Mouse (Mus musculus): Measurements from ENCODE around the gene Pard3. TPM values are rescaled to one million over a fixed set of nuclear protein-coding genes. Genes with fewer than 3 reads are reported as not detected.

The Pard3 gene
- polyA plus RNA-seq, 1 experiment from 2014 or later = 30.0 TPM

GRCm38 (mm10) chr8:127534789-127535188, 471.1 kb downstream of the Pard3 start:
- ATAC-seq (ENCODE audit: low FRiP score, low TSS enrichment) (no peak), DNase-seq (ENCODE audit: low spot score) (no peak)
- H3K27me3 ChIP-seq (ENCODE audit: control insufficient read depth, insufficient read depth, low read length) = no peaks in the 10 kb centered on the region
- H3K4me3 ChIP-seq (ENCODE audit: low read depth, low read length) = no peak overlapping the region
- H3K4me1 ChIP-seq (replicated peaks; ENCODE audit: control insufficient read depth, insufficient read depth) = no peaks in the 10 kb centered on the region
- no peaks in the 10 kb centered on the region for H3K9me3 ChIP-seq (ENCODE audit: control insufficient read depth, low read length)
- H3K9ac ChIP-seq (ENCODE audit: low read length) = no peak overlapping the region
- H3K4me2 ChIP-seq (replicated peaks; ENCODE audit: low read depth) = no peak overlapping the region
- no peaks in the 10 kb centered on the region for H3K36me3 ChIP-seq (ENCODE audit: control insufficient read depth, insufficient read depth, low read length)
- 49% methylated on average over 3 of the region's 3 CpGs for WGBS
- TF ChIP-seq CTCF (IDR thresholded peaks at IDR 0.05; ENCODE audit: low read depth) (no peak), EP300 (optimal IDR thresholded peaks at IDR 0.05) (no peak)
- no peak overlapping the region for H3K27ac ChIP-seq (replicated peaks)

GRCm38 (mm10) chr8:127535192-127535845, 471.6 kb downstream of the Pard3 start:
- no peak for TF ChIP-seq EP300 (optimal IDR thresholded peaks at IDR 0.05)
- TF ChIP-seq CTCF (IDR thresholded peaks at IDR 0.05; ENCODE audit: low read depth) = no peak
- H3K36me3 ChIP-seq (ENCODE audit: control insufficient read depth, insufficient read depth, low read length) = no peaks in the 10 kb centered on the region
- no peaks in the 10 kb centered on the region for H3K4me1 ChIP-seq (replicated peaks; ENCODE audit: control insufficient read depth, insufficient read depth)
- no peaks in the 10 kb centered on the region for H3K27me3 ChIP-seq (ENCODE audit: control insufficient read depth, insufficient read depth, low read length)
- H3K4me3 ChIP-seq (ENCODE audit: low read depth, low read length) = no peak overlapping the region
- H3K9ac ChIP-seq (ENCODE audit: low read length) = no peak overlapping the region
- 78% methylated on average over 8 of the region's 8 CpGs for whole genome bisulfite sequencing
- no peak overlapping the region for H3K4me2 ChIP-seq (replicated peaks; ENCODE audit: low read depth)
- ATAC-seq (ENCODE audit: low FRiP score, low TSS enrichment) (no peak), DNase-seq (ENCODE audit: low spot score) (no peak)
- no peak overlapping the region for H3K27ac ChIP-seq (replicated peaks)
- H3K9me3 ChIP-seq (ENCODE audit: control insufficient read depth, low read length) = no peaks in the 10 kb centered on the region

GRCm38 (mm10) chr8:127535846-127536220, 472.1 kb downstream of the Pard3 start:
- 88% methylated on average over 1 of the region's 1 CpGs for WGBS
- Histone ChIP-seq H3K27ac (replicated peaks) (no peak overlapping the region), H3K9ac (ENCODE audit: low read length) (no peak overlapping the region), H3K9me3 (ENCODE audit: control insufficient read depth, low read length) (no peaks in the 10 kb centered on the region), H3K4me3 (ENCODE audit: low read depth, low read length) (no peak overlapping the region), H3K36me3 (ENCODE audit: control insufficient read depth, insufficient read depth, low read length) (no peaks in the 10 kb centered on the region), H3K4me1 (replicated peaks; ENCODE audit: control insufficient read depth, insufficient read depth) (no peaks in the 10 kb centered on the region), H3K27me3 (ENCODE audit: control insufficient read depth, insufficient read depth, low read length) (no peaks in the 10 kb centered on the region), H3K4me2 (replicated peaks; ENCODE audit: low read depth) (no peak overlapping the region)
- DNase-seq (ENCODE audit: low spot score) (no peak), ATAC-seq (ENCODE audit: low FRiP score, low TSS enrichment) (no peak)
- TF ChIP-seq EP300 (optimal IDR thresholded peaks at IDR 0.05) (no peak), CTCF (IDR thresholded peaks at IDR 0.05; ENCODE audit: low read depth) (no peak)

GRCm38 (mm10) chr8:127539803-127540202, 476.1 kb downstream of the Pard3 start:
- no peak overlapping the region for H3K4me2 ChIP-seq (replicated peaks; ENCODE audit: low read depth)
- H3K9ac ChIP-seq (ENCODE audit: low read length) = no peak overlapping the region
- H3K9me3 ChIP-seq (ENCODE audit: control insufficient read depth, low read length) = no peaks in the 10 kb centered on the region
- H3K4me3 ChIP-seq (ENCODE audit: low read depth, low read length) = no peak overlapping the region
- no peak for TF ChIP-seq CTCF (IDR thresholded peaks at IDR 0.05; ENCODE audit: low read depth)
- no peak for TF ChIP-seq EP300 (optimal IDR thresholded peaks at IDR 0.05)
- H3K27me3 ChIP-seq (ENCODE audit: control insufficient read depth, insufficient read depth, low read length) = no peaks in the 10 kb centered on the region
- WGBS = 87% methylated on average over 3 of the region's 3 CpGs
- no peak for DNase-seq (ENCODE audit: low spot score)
- H3K36me3 ChIP-seq (ENCODE audit: control insufficient read depth, insufficient read depth, low read length) = no peaks in the 10 kb centered on the region
- no peaks in the 10 kb centered on the region for H3K4me1 ChIP-seq (replicated peaks; ENCODE audit: control insufficient read depth, insufficient read depth)
- no peak overlapping the region for H3K27ac ChIP-seq (replicated peaks)
- ATAC-seq (ENCODE audit: low FRiP score, low TSS enrichment) = no peak

GRCm38 (mm10) chr8:127540273-127540672, 476.6 kb downstream of the Pard3 start:
- 91% methylated on average over 3 of the region's 3 CpGs for WGBS
- Histone ChIP-seq H3K27ac (replicated peaks) (no peak overlapping the region), H3K9ac (ENCODE audit: low read length) (no peak overlapping the region), H3K4me1 (replicated peaks; ENCODE audit: control insufficient read depth, insufficient read depth) (no peaks in the 10 kb centered on the region), H3K36me3 (ENCODE audit: control insufficient read depth, insufficient read depth, low read length) (no peaks in the 10 kb centered on the region), H3K9me3 (ENCODE audit: control insufficient read depth, low read length) (no peaks in the 10 kb centered on the region), H3K4me3 (ENCODE audit: low read depth, low read length) (no peak overlapping the region), H3K4me2 (replicated peaks; ENCODE audit: low read depth) (no peak overlapping the region), H3K27me3 (ENCODE audit: control insufficient read depth, insufficient read depth, low read length) (no peaks in the 10 kb centered on the region)
- ATAC-seq (ENCODE audit: low FRiP score, low TSS enrichment) (no peak), DNase-seq (ENCODE audit: low spot score) (no peak)
- TF ChIP-seq EP300 (optimal IDR thresholded peaks at IDR 0.05) = no peak
- TF ChIP-seq CTCF (IDR thresholded peaks at IDR 0.05; ENCODE audit: low read depth) = no peak

- TF ChIP-seq CTCF (IDR thresholded peaks at IDR 0.05; ENCODE audit: low read depth) (no peak), EP300 (optimal IDR thresholded peaks at IDR 0.05) (no peak)
- Histone ChIP-seq H3K4me3 (ENCODE audit: low read depth, low read length) (no peak overlapping the region), H3K4me1 (replicated peaks; ENCODE audit: control insufficient read depth, insufficient read depth) (no peaks in the 10 kb centered on the region), H3K4me2 (replicated peaks; ENCODE audit: low read depth) (no peak overlapping the region), H3K9ac (ENCODE audit: low read length) (no peak overlapping the region), H3K36me3 (ENCODE audit: control insufficient read depth, insufficient read depth, low read length) (no peaks in the 10 kb centered on the region), H3K9me3 (ENCODE audit: control insufficient read depth, low read length) (no peaks in the 10 kb centered on the region), H3K27ac (replicated peaks) (no peak overlapping the region), H3K27me3 (ENCODE audit: control insufficient read depth, insufficient read depth, low read length) (no peaks in the 10 kb centered on the region)
- ATAC-seq (ENCODE audit: low FRiP score, low TSS enrichment) (no peak), DNase-seq (ENCODE audit: low spot score) (no peak)
- WGBS = 92% methylated on average over 2 of the region's 2 CpGs
Observed at GRCm38 (mm10) chr8:127542162-127542561, 478.5 kb downstream of the Pard3 start.

All from stomach, postnatal 0 days (tissue).